Mouse (Mus musculus) liver, adult 2 months (tissue): ENCODE results near the gene Uaca. TPM values are rescaled to one million over a fixed set of nuclear protein-coding genes. Genes with fewer than 3 reads are reported as not detected.

Source experiments
- DNase-seq: peaks from one replicate; pipeline ENCODE4 v3.0.0-alpha.2; 2011; ENCODE audit warnings: low read depth, low spot score; ENCODE audit errors: extremely low read depth
- H3K27ac ChIP-seq: fragments of 200-500 bp; replicated peaks from 2 replicates; pipeline ENCODE4 v1.5.1; 2012; ENCODE audit warnings: low read depth, mild to moderate bottlenecking, control low read depth, inconsistent platforms, low read length; ENCODE audit not compliant: insufficient read depth
- H3K27me3 ChIP-seq: fragments of 200-500 bp; 2 replicates; pipeline ENCODE4 v1.6.1; 2012; ENCODE audit warnings: mild to moderate bottlenecking, moderate library complexity, low read length, inconsistent platforms; ENCODE audit not compliant: control insufficient read depth, insufficient read depth
- H3K36me3 ChIP-seq: fragments of 200-500 bp; 2 replicates; pipeline ENCODE4 v1.6.1; 2012; ENCODE audit warnings: low read length, inconsistent platforms; ENCODE audit not compliant: control insufficient read depth, insufficient read depth
- H3K4me1 ChIP-seq: fragments of 200-500 bp; 2 replicates; pipeline ENCODE4 v1.6.1; 2011; ENCODE audit warnings: low read length; ENCODE audit not compliant: control insufficient read depth, insufficient read depth
- H3K4me3 ChIP-seq: fragments of 200-500 bp; 2 replicates; pipeline ENCODE4 v1.5.1; 2011; ENCODE audit warnings: low read depth, mild to moderate bottlenecking, control low read depth, low read length, moderate library complexity; ENCODE audit not compliant: insufficient read depth
- H3K79me2 ChIP-seq: fragments of 200-500 bp; 2 replicates; pipeline ENCODE4 v1.6.1; 2012; ENCODE audit warnings: inconsistent platforms, mild to moderate bottlenecking, low read length, moderate library complexity; ENCODE audit not compliant: control insufficient read depth, insufficient read depth
- H3K9ac ChIP-seq: fragments of 200-500 bp; 2 replicates; pipeline ENCODE4 v1.6.1; 2012; ENCODE audit warnings: low read depth, mild to moderate bottlenecking, control low read depth, inconsistent platforms, low read length
- CTCF ChIP-seq: fragments of 200-500 bp; IDR thresholded peaks from 2 replicates; pipeline ENCODE4 v1.5.1; 2011; ENCODE audit warnings: low read depth, low read length, control low read depth
- POLR2A ChIP-seq: fragments of 200-500 bp; IDR thresholded peaks from 2 replicates; pipeline ENCODE4 v1.6.1; 2011; ENCODE audit warnings: low read length, control low read depth; ENCODE audit not compliant: insufficient read depth; ENCODE audit errors: extremely low read depth
- WGBS: fragments of 180-500 bp; shearing (Covaris S2); methylation state at CpG from one replicate; pipeline ENCODE4 v1.1.7; 2018; 5-methylcytosine and 5-hydroxymethylcytosine counted together
- polyA plus RNA-seq: library from polyadenylated mRNA; depleted of rRNA; stranded (reverse); fragments of >200 nt; gene quantifications from 2 replicates; pipeline ENCODE4 v1.2.3, GENCODE M21; 2012
- total RNA-seq: library from RNA; depleted of rRNA; stranded (reverse); fragments of >200 nt; gene quantifications from 2 replicates; pipeline ENCODE4 v1.2.3, GENCODE M21; 2014

The Uaca gene
- total and polyA plus RNA-seq, 2 experiments, result 1.7 to 3.5 TPM

- no peaks in the 10 kb centered on the region for H3K4me1 ChIP-seq
- no peak overlapping the region for H3K4me3 ChIP-seq
- no peak for TF ChIP-seq CTCF
- no peak for TF ChIP-seq POLR2A
- no peaks in the 10 kb centered on the region for H3K79me2 ChIP-seq
- WGBS, result 89% methylated on average over 28 of the region's 28 CpGs
- DNase-seq, result no peak
- no peaks in the 10 kb centered on the region for H3K27me3 ChIP-seq
- H3K27ac ChIP-seq, result no peak overlapping the region
- no peak overlapping the region for H3K9ac ChIP-seq
- no peaks in the 10 kb centered on the region for H3K36me3 ChIP-seq
Observed at GRCm38 (mm10) chr9:60870919-60871503, 76.7 kb downstream of the Uaca start.

GRCm38 (mm10) chr9:60873257-60874054 is 79.1 kb downstream of the Uaca start:
- Histone ChIP-seq H3K36me3 (no peaks in the 10 kb centered on the region), H3K79me2 (no peaks in the 10 kb centered on the region), H3K27me3 (no peaks in the 10 kb centered on the region), H3K4me3 (no peak overlapping the region), H3K27ac (no peak overlapping the region), H3K9ac (no peak overlapping the region), H3K4me1 (no peaks in the 10 kb centered on the region)
- TF ChIP-seq CTCF (no peak), POLR2A (no peak)
- no peak for DNase-seq
- WGBS, result 86% methylated on average over 13 of the region's 13 CpGs

- Histone ChIP-seq H3K9ac (no peak overlapping the region), H3K4me1 (no peaks in the 10 kb centered on the region), H3K4me3 (no peak overlapping the region), H3K27me3 (no peaks in the 10 kb centered on the region), H3K27ac (no peak overlapping the region), H3K36me3 (no peaks in the 10 kb centered on the region), H3K79me2 (no peaks in the 10 kb centered on the region)
- TF ChIP-seq CTCF, result no peak
- no peak for TF ChIP-seq POLR2A
- 96% methylated on average over 8 of the region's 8 CpGs for WGBS
- DNase-seq, result no peak
Observed at GRCm38 (mm10) chr9:60874055-60874392, 79.7 kb downstream of the Uaca start.

- H3K79me2 ChIP-seq, result no peaks in the 10 kb centered on the region
- H3K4me1 ChIP-seq, result no peaks in the 10 kb centered on the region
- no peak overlapping the region for H3K9ac ChIP-seq
- 97% methylated on average over 9 of the region's 9 CpGs for WGBS
- H3K27me3 ChIP-seq, result no peaks in the 10 kb centered on the region
- TF ChIP-seq POLR2A, result no peak
- TF ChIP-seq CTCF, result no peak
- no peaks in the 10 kb centered on the region; the same call in 1 of the 2 replicates for H3K36me3 ChIP-seq
- DNase-seq, result no peak
- H3K4me3 ChIP-seq, result no peak overlapping the region
- no peak overlapping the region for H3K27ac ChIP-seq
Observed at GRCm38 (mm10) chr9:60876085-60876484, 81.7 kb downstream of the Uaca start.

GRCm38 (mm10) chr9:60876531-60876930 is 82.2 kb downstream of the Uaca start:
- no peak overlapping the region for H3K4me3 ChIP-seq
- H3K4me1 ChIP-seq, result no peaks in the 10 kb centered on the region
- H3K27me3 ChIP-seq, result no peaks in the 10 kb centered on the region
- DNase-seq, result no peak
- no peaks in the 10 kb centered on the region; the same call in 1 of the 2 replicates for H3K36me3 ChIP-seq
- no peak for TF ChIP-seq POLR2A
- no peak for TF ChIP-seq CTCF
- WGBS, result 95% methylated on average over 8 of the region's 8 CpGs
- H3K79me2 ChIP-seq, result no peaks in the 10 kb centered on the region
- no peak overlapping the region for H3K27ac ChIP-seq
- H3K9ac ChIP-seq, result no peak overlapping the region

GRCm38 (mm10) chr9:60878051-60878557 is 83.8 kb downstream of the Uaca start:
- TF ChIP-seq POLR2A (no peak), CTCF (no peak)
- no peaks in the 10 kb centered on the region for H3K79me2 ChIP-seq
- H3K9ac ChIP-seq, result no peak overlapping the region
- no peak for DNase-seq
- peaks cover 6% of the 10 kb centered on the region; the same call in 1 of the 2 replicates for H3K36me3 ChIP-seq
- H3K27me3 ChIP-seq, result no peaks in the 10 kb centered on the region
- H3K4me1 ChIP-seq, result no peaks in the 10 kb centered on the region
- 94% methylated on average over 8 of the region's 8 CpGs for WGBS
- no peak overlapping the region for H3K27ac ChIP-seq
- H3K4me3 ChIP-seq, result no peak overlapping the region
